Mouse (Mus musculus) layer of hippocampus, adult 9-10 months (tissue): ENCODE measurements around the gene Clns1a.

Experiments used
- DNase-seq: peaks from one replicate; pipeline ENCODE4 v3.0.0; 2022; ENCODE audit warnings: low spot score

Clns1a gene

GRCm38 (mm10) chr7:97696506-97697254 lies at the start of gene Clns1a:
Clns1a (plus strand) TSS chr7:97696634.
- peak; percentile 90 for DNase-seq

GRCm38 (mm10) chr7:97647656-97648055 lies 48.8 kb upstream of the Clns1a start:
- DNase-seq, result no peak

GRCm38 (mm10) chr7:97650729-97651128 lies 45.7 kb upstream of the Clns1a start:
- DNase-seq, result no peak

- DNase-seq, result no peak
Measured at GRCm38 (mm10) chr7:97656144-97656543, 40.3 kb upstream of the Clns1a start.

- no peak for DNase-seq
Measured at GRCm38 (mm10) chr7:97661634-97662033, 34.8 kb upstream of the Clns1a start.

- peak; percentile 33 for DNase-seq
Measured at GRCm38 (mm10) chr7:97679239-97679638, 17.2 kb upstream of the Clns1a start.

GRCm38 (mm10) chr7:97687831-97688230 lies 8.6 kb upstream of the Clns1a start:
- no peak for DNase-seq

GRCm38 (mm10) chr7:97695441-97695840 lies 993 bp upstream of the Clns1a start:
- no peak for DNase-seq

GRCm38 (mm10) chr7:97696133-97696505 lies 315 bp upstream of the Clns1a start:
- no peak for DNase-seq

- no peak for DNase-seq
Measured at GRCm38 (mm10) chr7:97700173-97700572, 3.7 kb downstream of the Clns1a start.

GRCm38 (mm10) chr7:97701106-97701505 lies 4.7 kb downstream of the Clns1a start:
- no peak for DNase-seq

GRCm38 (mm10) chr7:97707123-97707522 lies 10.7 kb downstream of the Clns1a start:
- no peak for DNase-seq

- no peak for DNase-seq
Measured at GRCm38 (mm10) chr7:97707809-97708208, 11.4 kb downstream of the Clns1a start.

GRCm38 (mm10) chr7:97709204-97709603 lies 12.8 kb downstream of the Clns1a start:
- DNase-seq, result no peak

- no peak for DNase-seq
Measured at GRCm38 (mm10) chr7:97714651-97715050, 18.2 kb downstream of the Clns1a start.

- DNase-seq, result no peak
Measured at GRCm38 (mm10) chr7:97717326-97717725, 20.9 kb downstream of the Clns1a start.

- DNase-seq, result no peak
Measured at GRCm38 (mm10) chr7:97719078-97719477, 22.6 kb downstream of the Clns1a start.

GRCm38 (mm10) chr7:97720109-97720508 lies 23.7 kb downstream of the Clns1a start:
- no peak for DNase-seq

GRCm38 (mm10) chr7:97722278-97722918 lies 26.0 kb downstream of the Clns1a start:
- no peak for DNase-seq

- DNase-seq, result no peak
Measured at GRCm38 (mm10) chr7:97723646-97724538, 27.5 kb downstream of the Clns1a start.

GRCm38 (mm10) chr7:97725401-97725800 lies 29.0 kb downstream of the Clns1a start:
- DNase-seq, result no peak

- no peak for DNase-seq
Measured at GRCm38 (mm10) chr7:97726080-97726479, 29.6 kb downstream of the Clns1a start.

GRCm38 (mm10) chr7:97726778-97727177 lies 30.3 kb downstream of the Clns1a start:
- no peak for DNase-seq
